Comparison of ENCODE assay signal across 7 mouse cellular contexts in the genomic region with DNA sequence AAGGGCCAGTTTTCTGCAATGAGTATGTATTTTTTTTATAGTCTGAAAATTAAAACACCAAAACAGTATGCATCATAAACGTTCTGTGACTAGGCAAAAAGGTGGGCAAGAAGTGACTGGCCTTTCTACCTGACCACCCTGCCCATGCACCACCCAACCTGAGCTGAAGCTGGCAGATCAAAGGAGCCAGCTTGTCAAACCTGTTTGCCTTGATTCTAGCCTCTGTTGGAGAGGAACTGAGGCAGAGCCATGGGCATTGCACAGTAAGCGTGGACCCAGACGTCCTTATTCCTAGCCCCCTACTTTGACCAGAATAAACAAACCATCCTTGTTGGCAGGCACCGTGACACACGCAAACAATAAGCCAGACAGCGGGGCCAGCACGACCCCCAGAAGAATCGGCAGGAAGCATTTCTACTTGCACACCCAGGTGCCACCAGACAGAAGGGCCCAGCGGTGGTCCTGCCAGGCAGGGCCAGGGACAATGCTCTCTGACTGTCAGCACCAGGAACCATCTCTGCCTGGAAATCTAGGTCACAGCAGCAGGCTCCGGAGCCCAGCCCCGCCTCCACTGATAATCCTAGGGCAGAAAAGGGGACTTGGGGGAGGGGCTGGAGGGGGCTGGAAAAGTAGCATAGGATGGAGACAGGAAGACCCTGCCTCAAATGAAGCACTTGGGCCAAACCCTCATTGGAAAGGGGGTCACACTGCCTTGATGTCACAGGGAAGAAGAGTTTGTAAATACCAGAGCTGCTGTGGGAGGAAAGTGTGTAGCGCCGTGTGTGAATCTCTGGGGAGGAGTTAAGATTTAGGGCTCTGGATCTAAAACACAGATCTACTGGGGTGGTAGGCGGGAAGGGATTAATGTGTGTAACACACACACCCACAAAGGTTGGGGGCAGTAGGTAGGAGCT. TPM values are rescaled to one million over a fixed set of nuclear protein-coding genes. Genes with fewer than 3 reads are reported as not detected.
DNase-seq lines count a peak whose midpoint lies in the region; ATAC-seq and TF ChIP-seq lines count a peak whose summit lies in the region.

No protein-coding gene starts in this region.

- H3K27ac ChIP-seq in lung, embryonic 14.5 days (ENCODE audit: low read depth), result peak overlapping the region; percentile 88
- H3K27ac ChIP-seq in heart, embryonic 14.5 days (replicated peaks in 1 of 2; ENCODE audit: control insufficient read depth in 1 of 2, insufficient read depth in 1 of 2, low read depth in 2 of 2, low read length in 2 of 2), result peak overlapping the region; percentile 68 to 92
- H3K27ac ChIP-seq in midbrain, embryonic 14.5 days (replicated peaks; ENCODE audit: low read depth, low read length), result peak overlapping the region; percentile 91

- peak; percentile 69 for DNase-seq in lung, embryonic 14.5 days
- no peak for DNase-seq in lung, postnatal 4 days
- DNase-seq in cerebellum, postnatal 36 days, result peak; percentile 82 to 84
- DNase-seq in midbrain, embryonic 14.5 days, result peak; percentile 77
- DNase-seq in ovary, postnatal 14 days (ENCODE audit: low spot score), result no peak
- DNase-seq in lung, postnatal 14 days, result no peak

- H3K27me3 ChIP-seq in lung, embryonic 14.5 days (ENCODE audit: insufficient read depth, low read length), result no peaks in the 10 kb centered on the region
- H3K27me3 ChIP-seq in heart, embryonic 14.5 days (ENCODE audit: control insufficient read depth, insufficient read depth, low read length), result no peaks in the 10 kb centered on the region
- H3K27me3 ChIP-seq in midbrain, embryonic 14.5 days (ENCODE audit: control insufficient read depth, insufficient read depth, low read length), result no peaks in the 10 kb centered on the region

- TF ChIP-seq CTCF in lung, embryonic 14.5 days (IDR thresholded peaks at IDR 0.05; ENCODE audit: low read depth), result no peak

- H3K4me3 ChIP-seq in lung, embryonic 14.5 days (ENCODE audit: low read depth, low read length), result no peak overlapping the region; the same call in 1 of the 2 replicates
- peak overlapping the region in 1 of 2 experiments; percentile 11; a peak in 1 of 4 replicates for H3K4me3 ChIP-seq in heart, embryonic 14.5 days (ENCODE audit: control insufficient read depth in 1 of 2, insufficient read depth in 1 of 2, low read depth in 1 of 2, low read length in 2 of 2)
- H3K4me3 ChIP-seq in midbrain, embryonic 14.5 days (replicated peaks; ENCODE audit: low read depth, low read length), result peak overlapping the region; percentile 19; the same call in 1 of the 2 replicates

- peaks cover 50% of the 10 kb centered on the region for H3K36me3 ChIP-seq in lung, embryonic 14.5 days (ENCODE audit: insufficient read depth)
- peaks cover 49% of the 10 kb centered on the region for H3K36me3 ChIP-seq in heart, embryonic 14.5 days (ENCODE audit: control insufficient read depth, insufficient read depth, low read length)
- peaks cover 33% of the 10 kb centered on the region for H3K36me3 ChIP-seq in midbrain, embryonic 14.5 days (ENCODE audit: control insufficient read depth, insufficient read depth, low read length)

- no peak overlapping the region for H3K9ac ChIP-seq in lung, embryonic 14.5 days
- H3K9ac ChIP-seq in heart, embryonic 14.5 days (ENCODE audit: low read length), result peak overlapping the region; percentile 57
- peak overlapping the region; percentile 46; the same call in 1 of the 2 replicates for H3K9ac ChIP-seq in midbrain, embryonic 14.5 days (replicated peaks; ENCODE audit: low read length)

- peak overlapping the region; percentile 63 for H3K4me2 ChIP-seq in lung, embryonic 14.5 days
- peak overlapping the region; percentile 72 for H3K4me2 ChIP-seq in heart, embryonic 14.5 days (ENCODE audit: low read length)
- H3K4me2 ChIP-seq in midbrain, embryonic 14.5 days (ENCODE audit: low read length), result peak overlapping the region; percentile 81

- 14% methylated on average over 14 of the region's 14 CpGs for WGBS in lung, embryonic 14.5 days
- WGBS in heart, embryonic 14.5 days, result 12% methylated on average over 14 of the region's 14 CpGs
- WGBS in midbrain, embryonic 14.5 days, result 5% methylated on average over 14 of the region's 14 CpGs

- ATAC-seq in lung, embryonic 14.5 days (ENCODE audit: insufficient read depth), result no peak
- ATAC-seq in heart, embryonic 14.5 days (ENCODE audit: insufficient number of reproducible peaks, insufficient read depth, low FRiP score, low read depth), result no peak
- ATAC-seq in midbrain, embryonic 14.5 days (ENCODE audit: low FRiP score, low TSS enrichment), result no peak

- peaks cover 54% of the 10 kb centered on the region for H3K4me1 ChIP-seq in lung, embryonic 14.5 days (ENCODE audit: insufficient read depth)
- peaks cover 47 to 64% of the 10 kb centered on the region in 2 experiments for H3K4me1 ChIP-seq in heart, embryonic 14.5 days (ENCODE audit: control insufficient read depth in 2 of 2, insufficient read depth in 2 of 2, low read length in 2 of 2)
- peaks cover 65% of the 10 kb centered on the region for H3K4me1 ChIP-seq in midbrain, embryonic 14.5 days (ENCODE audit: control insufficient read depth, insufficient read depth, low read length)

- no peaks in the 10 kb centered on the region for H3K9me3 ChIP-seq in lung, embryonic 14.5 days (ENCODE audit: low read depth, low read length)
- H3K9me3 ChIP-seq in heart, embryonic 14.5 days (ENCODE audit: control insufficient read depth, low read length), result no peaks in the 10 kb centered on the region
- H3K9me3 ChIP-seq in midbrain, embryonic 14.5 days (ENCODE audit: control insufficient read depth, low read length), result no peaks in the 10 kb centered on the region

RNA-seq across cellular contexts. Expression of gene Pea15a, which starts 4.4 kb away (rescaled TPM):
- 128 and 140 TPM in 2 replicates for polyA plus RNA-seq in lung, embryonic 14.5 days (2014; fragmentation: Nextera tagmentation; extraction: Ambion mirVana)
- polyA plus RNA-seq in heart, embryonic 14.5 days (2014; fragmentation: Nextera tagmentation; extraction: Ambion mirVana), result 160 and 166 TPM in 2 replicates
- polyA plus RNA-seq in midbrain, embryonic 14.5 days (2014; fragmentation: Nextera tagmentation; extraction: Ambion mirVana), result 314 and 385 TPM in 2 replicates

RNA-seq across cellular contexts. Expression of gene Casq1, which starts 17.4 kb away (rescaled TPM):
- 5.0 and 5.9 TPM in 2 replicates for polyA plus RNA-seq in lung, embryonic 14.5 days (2014; fragmentation: Nextera tagmentation; extraction: Ambion mirVana)
- polyA plus RNA-seq in heart, embryonic 14.5 days (2014; fragmentation: Nextera tagmentation; extraction: Ambion mirVana), result 138 and 148 TPM in 2 replicates
- polyA plus RNA-seq in midbrain, embryonic 14.5 days (2014; fragmentation: Nextera tagmentation; extraction: Ambion mirVana), result 1.6 and 2.3 TPM in 2 replicates

RNA-seq across cellular contexts. Expression of gene Dcaf8, which starts 54.3 kb away (rescaled TPM):
- polyA plus RNA-seq in lung, embryonic 14.5 days (2014; fragmentation: Nextera tagmentation; extraction: Ambion mirVana), result 108 and 111 TPM in 2 replicates
- 101 and 104 TPM in 2 replicates for polyA plus RNA-seq in heart, embryonic 14.5 days (2014; fragmentation: Nextera tagmentation; extraction: Ambion mirVana)
- polyA plus RNA-seq in midbrain, embryonic 14.5 days (2014; fragmentation: Nextera tagmentation; extraction: Ambion mirVana), result 63.5 and 79.8 TPM in 2 replicates

RNA-seq across cellular contexts. Expression of gene Atp1a4, which starts 56.0 kb away (rescaled TPM):
- polyA plus RNA-seq in lung, embryonic 14.5 days (2014; fragmentation: Nextera tagmentation; extraction: Ambion mirVana), result not detected in 2 replicates
- polyA plus RNA-seq in heart, embryonic 14.5 days (2014; fragmentation: Nextera tagmentation; extraction: Ambion mirVana), result 0.23 and 0.26 TPM in 2 replicates
- polyA plus RNA-seq in midbrain, embryonic 14.5 days (2014; fragmentation: Nextera tagmentation; extraction: Ambion mirVana), result not detected in 2 replicates

RNA-seq across cellular contexts. Expression of gene Igsf8, which starts 59.2 kb away (rescaled TPM):
- 38.6 and 47.8 TPM in 2 replicates for polyA plus RNA-seq in lung, embryonic 14.5 days (2014; fragmentation: Nextera tagmentation; extraction: Ambion mirVana)
- polyA plus RNA-seq in heart, embryonic 14.5 days (2014; fragmentation: Nextera tagmentation; extraction: Ambion mirVana), result 20.7 and 24.7 TPM in 2 replicates
- 55.6 and 61.0 TPM in 2 replicates for polyA plus RNA-seq in midbrain, embryonic 14.5 days (2014; fragmentation: Nextera tagmentation; extraction: Ambion mirVana)

Comparison
In these comparisons a context has a peak if more than half of its experiments do, and no peak if none do; other contexts are left out.
1. DNase-seq: peak in lung, embryonic 14.5 days (single experiment), cerebellum, postnatal 36 days (2 of 2) and midbrain, embryonic 14.5 days (single experiment); none in lung, postnatal 4 days (0 of 2), ovary, postnatal 14 days (single experiment) and lung, postnatal 14 days (single experiment).
2. RNA of gene Casq1, which starts 17.4 kb away (polyA plus RNA-seq): 138 to 148 TPM in heart, embryonic 14.5 days; 5.0 to 5.9 TPM in lung, embryonic 14.5 days and 1.6 to 2.3 TPM in midbrain, embryonic 14.5 days; every median in the first group is over 10 times any median in the second.
3. Peak in every context shown above with its lines, with median percentiles within 50 percentile points of each other: H3K27ac ChIP-seq and H3K4me2 ChIP-seq.